Mouse (Mus musculus) CH12.LX (cell line): ENCODE data around the gene Ctdspl. TPM values are rescaled to one million over a fixed set of nuclear protein-coding genes. Genes with fewer than 3 reads are reported as not detected.

ENCODE experiments used
- DNase-seq: peaks from one replicate; pipeline ENCODE4 v3.0.0-alpha.2; 2013; ENCODE audit errors: extremely low read depth
- H3K27ac ChIP-seq: 2 replicates; pipeline ENCODE4 v1.5.1; 2012; ENCODE audit warnings: low read depth, mild to moderate bottlenecking, control low read depth, moderate library complexity; ENCODE audit not compliant: insufficient read depth
- H3K27me3 ChIP-seq: replicated peaks from 2 replicates; pipeline ENCODE3; 2012; ENCODE audit warnings: inconsistent platforms
- H3K36me3 ChIP-seq, 2 experiments: replicated peaks in 1 of 2; 2 replicates each; pipeline versions ENCODE3 to v1.6.1; 2012; ENCODE audit warnings: inconsistent platforms in 1 of 2, low read length in 1 of 2, mild to moderate bottlenecking in 1 of 2, mixed read lengths in 1 of 2, moderate library complexity in 1 of 2; ENCODE audit not compliant: control insufficient read depth in 1 of 2, insufficient read depth in 1 of 2
- H3K4me1 ChIP-seq, 2 experiments: 2 replicates each; pipeline ENCODE4 v1.6.1; 2012; ENCODE audit warnings: inconsistent platforms in 1 of 2, moderate library complexity in 1 of 2; ENCODE audit not compliant: insufficient read depth in 2 of 2, control insufficient read depth in 1 of 2
- H3K4me2 ChIP-seq: 2 replicates; pipeline ENCODE4 v1.6.1; 2012; ENCODE audit warnings: low read depth, mild to moderate bottlenecking, control low read depth; ENCODE audit not compliant: poor library complexity, insufficient read depth, severe bottlenecking
- H3K4me3 ChIP-seq, 3 experiments: fragments of 150-350 bp in 1 of 3; sonication (generic) in 1 of 3; replicated peaks in 1 of 3; 2 replicates each; pipeline versions ENCODE3 to v1.5.1; 2011 to 2012; ENCODE audit warnings: low read depth in 2 of 3, low read length in 2 of 3, mild to moderate bottlenecking in 2 of 3, moderate library complexity in 2 of 3, control low read depth in 1 of 3, improper control_type of control experiment in 1 of 3, inconsistent platforms in 1 of 3, mixed read lengths in 1 of 3; ENCODE audit not compliant: poor library complexity in 1 of 3
- H3K79me2 ChIP-seq: replicated peaks from 2 replicates; pipeline ENCODE4 v1.6.1; 2012; ENCODE audit warnings: mild to moderate bottlenecking, moderate library complexity; ENCODE audit not compliant: control insufficient read depth, poor library complexity, insufficient read depth, severe bottlenecking; ENCODE audit errors: extremely low read depth
- H3K9ac ChIP-seq: 2 replicates; pipeline ENCODE4 v1.6.1; 2012; ENCODE audit warnings: low read depth, mild to moderate bottlenecking, control low read depth, moderate library complexity; ENCODE audit not compliant: insufficient read depth
- H3K9me3 ChIP-seq: replicated peaks from 2 replicates; pipeline ENCODE3; 2012; ENCODE audit warnings: low read length, inconsistent platforms, mixed read lengths
- CHD1 ChIP-seq: IDR thresholded peaks from 2 replicates; pipeline ENCODE4 v1.6.1; 2012; ENCODE audit warnings: low read depth, low read length, improper control_type of control experiment, inconsistent platforms
- CHD2 ChIP-seq: IDR thresholded peaks from 2 replicates; pipeline ENCODE4 v1.6.1; 2011; ENCODE audit warnings: low read length, improper control_type of control experiment
- CTCF ChIP-seq, 2 experiments: IDR thresholded peaks in 1 of 2; conservative IDR thresholded peaks in 1 of 2; 2 replicates each; pipeline ENCODE4 v1.5.1; 2011 to 2012; ENCODE audit warnings: low read depth in 2 of 2, low read length in 2 of 2, improper control_type of control experiment in 1 of 2, inconsistent platforms in 1 of 2, mild to moderate bottlenecking in 1 of 2, moderate library complexity in 1 of 2
- ETS1 ChIP-seq: conservative IDR thresholded peaks from 2 replicates; pipeline ENCODE4 v1.6.1; 2012; ENCODE audit warnings: low read depth, mild to moderate bottlenecking, inconsistent platforms, low read length, improper control_type of control experiment, moderate library complexity
- HCFC1 ChIP-seq: IDR thresholded peaks from 2 replicates; pipeline ENCODE4 v1.6.1; 2012; ENCODE audit warnings: low read depth, mild to moderate bottlenecking, inconsistent platforms, low read length, improper control_type of control experiment
- MAX ChIP-seq: IDR thresholded peaks from 2 replicates; pipeline ENCODE4 v1.6.1; 2011; ENCODE audit warnings: low read length, improper control_type of control experiment
- MEF2A ChIP-seq: IDR thresholded peaks from 2 replicates; pipeline ENCODE4 v1.6.1; 2014; ENCODE audit warnings: low read depth, mild to moderate bottlenecking, inconsistent platforms, low read length, improper control_type of control experiment, borderline replicate concordance
- NELFE ChIP-seq: IDR thresholded peaks from 2 replicates; pipeline ENCODE4 v1.6.1; 2011; ENCODE audit warnings: low read depth, low read length, improper control_type of control experiment
- PAX5 ChIP-seq: IDR thresholded peaks from 2 replicates; pipeline ENCODE4 v1.6.1; 2012; ENCODE audit warnings: low read length, inconsistent platforms, mixed read lengths
- POLR2A ChIP-seq: IDR thresholded peaks from 2 replicates; pipeline ENCODE4 v1.6.1; 2011; ENCODE audit warnings: low read depth, mild to moderate bottlenecking, improper control_type of control experiment, low read length
- POLR2AphosphoS2 ChIP-seq: IDR thresholded peaks from 2 replicates; pipeline ENCODE4 v1.6.1; 2011; ENCODE audit warnings: low read depth, low read length, improper control_type of control experiment
- SMC3 ChIP-seq: IDR thresholded peaks from 2 replicates; pipeline ENCODE4 v1.6.1; 2011; ENCODE audit warnings: low read depth, low read length, improper control_type of control experiment
- TBP ChIP-seq: conservative IDR thresholded peaks from 2 replicates; pipeline ENCODE4 v1.6.1; 2011; ENCODE audit warnings: low read depth, low read length, improper control_type of control experiment
- UBTF ChIP-seq: IDR thresholded peaks from 2 replicates; pipeline ENCODE4 v1.6.1; 2012; ENCODE audit warnings: low read depth, mild to moderate bottlenecking, inconsistent platforms, low read length, improper control_type of control experiment, moderate library complexity
- USF1 ChIP-seq: IDR thresholded peaks from 2 replicates; pipeline ENCODE4 v1.6.1; 2014; ENCODE audit warnings: low read depth, mild to moderate bottlenecking, inconsistent platforms, low read length, improper control_type of control experiment
- ZC3H11A ChIP-seq: IDR thresholded peaks from 2 replicates; pipeline ENCODE4 v1.6.1; 2012; ENCODE audit warnings: low read depth, mild to moderate bottlenecking, inconsistent platforms, low read length, improper control_type of control experiment
- ZKSCAN1 ChIP-seq: IDR thresholded peaks from 2 replicates; pipeline ENCODE4 v1.6.1; 2012; ENCODE audit warnings: low read depth, inconsistent platforms, low read length, improper control_type of control experiment, borderline replicate concordance
- ZMIZ1 ChIP-seq: IDR thresholded peaks from 2 replicates; pipeline ENCODE4 v1.6.1; 2012; ENCODE audit warnings: low read depth, mild to moderate bottlenecking, inconsistent platforms, low read length, improper control_type of control experiment
- ZNF384 ChIP-seq: IDR thresholded peaks from 2 replicates; pipeline ENCODE4 v1.6.1; 2012; ENCODE audit warnings: low read depth, low read length, improper control_type of control experiment, inconsistent platforms
- dilution Hi-C: fragments of 300-500 bp; cut with MboI; formaldehyde crosslinking; loops from 2 replicates; pipeline ENCODE4 v1.14.3; 2020; ENCODE audit warnings: low sequenced_read_pairs; ENCODE audit not compliant: extremely low pct_unique_long_range_greater_than_20kb, extremely low pct_ligation_motif_present
- in situ Hi-C: fragments of 300-500 bp; cut with MboI; formaldehyde crosslinking; loops from 3 replicates; pipeline ENCODE4 v1.14.3; 2019; ENCODE audit warnings: low sequenced_read_pairs, low pct_ligation_motif_present, low pct_unique_long_range_greater_than_20kb, mixed read lengths
- polyA plus RNA-seq: library from polyadenylated mRNA; unstranded; fragments of >175 nt; gene quantifications from 2 replicates; pipeline ENCODE4 v1.2.1, GENCODE M21; 2012; ENCODE audit warnings: low read depth; ENCODE audit not compliant: insufficient read length
- total RNA-seq, 2 experiments: library from RNA; depleted of rRNA; stranded (reverse); fragments of 300-350 nt in 1 of 2; fragments of >200 nt in 1 of 2; gene quantifications; 2 replicates each; pipeline ENCODE4 v1.2.3; 2012 to 2014

The Ctdspl gene
- total and polyA plus RNA-seq, 3 experiments, result not detected

GRCm38 (mm10) chr9:118952180-118952579 is 25.9 kb downstream of the Ctdspl start:
- in situ Hi-C loops, result no loop called here
- dilution Hi-C loops, result no loop called here
- no peak overlapping the region for H3K9ac ChIP-seq
- H3K4me1 ChIP-seq, result 0 out of 4 replicates have a peak, but pooled peaks cover 0 to 7% of the 10 kb centered on the region in 2 experiments
- H3K27me3 ChIP-seq, result peaks cover 64% of the 10 kb centered on the region
- H3K9me3 ChIP-seq, result peaks cover 2% of the 10 kb centered on the region
- DNase-seq, result no peak
- H3K79me2 ChIP-seq, result no peaks in the 10 kb centered on the region
- TF ChIP-seq PAX5 (no peak), MEF2A (no peak), ETS1 (no peak), NELFE (no peak), SMC3 (no peak), TBP (no peak), CHD2 (no peak), ZMIZ1 (no peak), POLR2A (no peak), USF1 (no peak), ZNF384 (no peak), ZKSCAN1 (no peak), UBTF (no peak), ZC3H11A (no peak), CHD1 (no peak), HCFC1 (no peak), POLR2AphosphoS2 (no peak)
- no peak overlapping the region for H3K4me3 ChIP-seq
- H3K27ac ChIP-seq, result no peak overlapping the region
- H3K36me3 ChIP-seq, result no peaks in the 10 kb centered on the region
- no peak overlapping the region for H3K4me2 ChIP-seq

- in situ Hi-C loops, result no loop called here
- Histone ChIP-seq H3K27me3 (peaks cover 69% of the 10 kb centered on the region), H3K79me2 (no peaks in the 10 kb centered on the region), H3K4me2 (no peak overlapping the region), H3K27ac (no peak overlapping the region), H3K9ac (no peak overlapping the region), H3K36me3 (no peaks in the 10 kb centered on the region), H3K4me1 (0 out of 4 replicates have a peak, but pooled peaks cover 0 to 7% of the 10 kb centered on the region in 2 experiments), H3K9me3 (peaks cover 2% of the 10 kb centered on the region), H3K4me3 (no peak overlapping the region)
- DNase-seq, result no peak
- TF ChIP-seq CHD2 (no peak), POLR2A (no peak), CTCF (conservative IDR thresholded peaks at IDR 0.05 in 1 of 2, IDR thresholded peaks at IDR 0.05 in 1 of 2; ENCODE audit: low read depth in 2 of 2, low read length in 2 of 2) (no peak), MAX (no peak), TBP (no peak)
- dilution Hi-C loops, result no loop called here
These were observed 27.4 kb downstream of the Ctdspl start for GRCm38 (mm10) chr9:118953465-118954194.
